Mouse (Mus musculus) regulatory T cell (primary cell): ENCODE results near the gene Mab21l3.

Experiments used
- in situ Hi-C: fragments of 300-600 bp; cut with MboI, MseI; formaldehyde crosslinking; loops from one replicate; pipeline ENCODE4 v1.15.1; 2025; ENCODE audit warnings: high pct_unique_total_duplicates

The Mab21l3 gene

DNA sequence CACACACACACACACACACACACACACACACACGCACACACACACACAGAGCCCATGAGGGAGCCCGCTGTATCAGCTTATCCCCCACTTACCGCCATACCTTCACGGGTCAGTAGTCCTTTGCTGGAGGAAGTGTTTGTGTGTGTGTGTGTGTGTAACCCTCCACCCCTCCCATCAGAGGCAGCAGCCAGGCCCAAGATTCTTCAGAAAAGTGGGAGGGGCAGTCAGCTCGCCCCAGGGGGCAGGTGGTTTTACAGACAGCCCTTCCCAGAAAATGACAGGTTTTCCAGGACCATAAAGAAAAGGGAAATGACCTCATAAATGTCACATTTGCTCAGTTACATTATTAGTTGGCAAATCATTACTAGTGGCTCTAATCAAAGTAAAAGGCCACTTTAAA is at the start of gene Mab21l3:
Mab21l3 (minus strand) TSS at position 144 of the 400 bp plus-strand sequence.
- in situ Hi-C loops = no loop called here

DNA sequence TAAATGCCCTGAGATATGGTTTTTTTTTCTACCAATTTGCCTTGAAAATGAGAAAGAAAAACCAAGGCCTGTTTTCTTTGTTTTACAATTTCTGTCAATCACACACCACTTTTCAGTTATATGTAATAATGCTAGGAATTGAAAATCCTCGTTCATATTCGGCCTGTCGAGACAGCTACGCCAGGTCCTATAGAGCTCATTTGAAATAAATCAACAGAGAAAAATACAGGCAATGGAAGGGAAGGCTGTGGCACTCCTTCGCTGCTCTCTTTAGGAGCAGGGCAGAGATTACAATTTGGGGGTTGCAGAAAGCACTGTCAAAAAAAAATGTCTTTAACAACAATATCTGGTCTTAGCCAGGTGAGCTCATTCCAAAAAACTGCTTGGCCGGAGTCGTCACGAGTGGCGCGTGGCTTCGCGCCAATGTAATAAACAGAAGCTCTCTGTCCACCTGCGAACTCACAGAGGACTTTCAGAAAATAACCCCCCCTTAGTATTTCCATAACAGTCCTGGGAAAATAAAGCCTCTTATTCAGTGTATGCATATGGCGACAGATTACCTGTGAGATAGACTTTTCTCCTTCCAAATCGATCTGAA is 48.7 kb upstream of the Mab21l3 start:
- in situ Hi-C loops = loop anchor here (5.0 kb wide), 1 partner anchor 165 kb away; no protein-coding TSS in a partner anchor

DNA sequence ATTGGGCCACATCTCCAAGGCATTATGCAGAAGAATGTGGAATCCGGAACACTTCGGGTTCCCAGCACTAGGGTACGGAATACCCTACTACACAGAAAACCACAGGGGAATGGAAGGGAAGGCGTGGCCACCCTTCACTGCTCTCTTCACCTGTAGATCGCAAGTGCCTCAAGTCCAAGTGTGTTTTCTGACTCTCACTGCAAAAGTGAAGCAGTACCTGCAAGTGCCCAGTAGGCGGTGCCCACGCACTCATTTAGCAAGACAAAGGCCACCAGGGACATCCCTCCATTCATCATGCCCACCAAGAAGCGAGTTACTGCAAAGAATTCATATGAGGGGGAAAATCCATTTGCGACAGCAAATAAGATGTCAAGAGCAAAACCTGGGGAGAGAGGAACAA is 48.1 kb upstream of the Mab21l3 start:
- in situ Hi-C loops = loop anchor here (5.0 kb wide), 1 partner anchor 165 kb away; no protein-coding TSS in a partner anchor

DNA sequence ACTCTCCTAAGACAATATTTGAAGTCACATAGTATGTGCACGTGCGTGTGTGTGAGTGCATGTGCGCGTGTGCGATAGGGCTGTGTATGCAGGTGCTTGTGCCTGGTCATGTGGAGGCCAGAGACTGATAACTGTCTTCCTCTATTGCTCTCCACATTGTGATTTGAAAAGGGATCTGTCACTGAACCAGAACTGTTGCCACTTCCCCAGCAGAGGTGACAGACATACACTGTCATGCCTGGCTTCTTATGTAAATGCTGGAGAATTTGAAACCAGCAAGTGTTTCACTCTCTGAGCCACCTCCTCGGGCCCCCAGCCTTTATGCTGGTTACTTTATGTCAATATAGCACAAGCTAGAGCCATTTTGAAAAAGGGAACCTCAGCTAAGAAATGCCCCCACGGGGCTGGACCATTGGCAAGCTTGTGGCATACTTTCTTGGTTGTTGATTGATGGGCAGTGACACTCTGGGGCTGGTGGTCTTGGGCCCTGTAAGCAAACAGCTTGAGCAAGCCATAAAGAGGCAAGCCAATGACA is 46.7 kb upstream of the Mab21l3 start:
- in situ Hi-C loops = loop anchor here (5.0 kb wide), 1 partner anchor 167 kb away; no protein-coding TSS in a partner anchor

DNA sequence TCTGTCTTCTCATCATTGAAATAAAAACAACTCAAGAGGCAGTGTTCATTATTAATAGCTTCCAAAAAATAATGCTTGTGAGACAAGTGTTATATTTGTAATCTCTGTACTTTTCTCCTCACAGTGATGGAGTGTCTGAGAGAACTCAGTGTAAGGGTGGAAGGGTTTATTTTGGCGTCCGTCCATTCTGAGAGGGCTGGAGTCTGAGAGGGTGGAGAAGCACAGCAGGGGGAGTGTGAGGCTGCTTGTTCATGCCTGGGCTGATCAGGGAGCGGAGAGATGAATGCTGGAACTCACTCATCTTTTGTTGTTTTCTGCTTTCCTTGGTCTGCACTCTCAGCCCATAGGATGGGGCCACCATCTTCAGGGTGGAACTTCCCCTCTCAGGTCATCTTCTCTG is 36.8 kb upstream of the Mab21l3 start:
- in situ Hi-C loops = no loop called here

DNA sequence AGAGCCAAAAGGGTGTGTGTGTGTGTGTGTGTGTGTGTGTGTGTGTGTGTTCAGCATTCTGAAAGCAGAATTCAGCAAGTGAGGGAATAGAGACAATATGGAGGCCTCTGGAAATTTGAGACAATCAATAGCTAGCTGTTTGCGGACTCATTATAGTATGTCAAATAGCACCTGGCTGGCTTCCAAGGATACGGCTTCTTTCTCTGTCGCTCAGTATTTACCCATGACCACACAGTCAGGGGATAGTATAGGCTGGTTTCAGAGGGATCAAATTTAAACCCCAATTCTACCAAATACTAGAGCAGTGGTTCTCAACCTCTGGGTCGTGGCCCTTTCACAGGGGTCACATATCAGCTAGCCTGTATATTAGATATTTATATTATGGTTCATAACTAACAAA is 36.3 kb upstream of the Mab21l3 start:
- in situ Hi-C loops = no loop called here

DNA sequence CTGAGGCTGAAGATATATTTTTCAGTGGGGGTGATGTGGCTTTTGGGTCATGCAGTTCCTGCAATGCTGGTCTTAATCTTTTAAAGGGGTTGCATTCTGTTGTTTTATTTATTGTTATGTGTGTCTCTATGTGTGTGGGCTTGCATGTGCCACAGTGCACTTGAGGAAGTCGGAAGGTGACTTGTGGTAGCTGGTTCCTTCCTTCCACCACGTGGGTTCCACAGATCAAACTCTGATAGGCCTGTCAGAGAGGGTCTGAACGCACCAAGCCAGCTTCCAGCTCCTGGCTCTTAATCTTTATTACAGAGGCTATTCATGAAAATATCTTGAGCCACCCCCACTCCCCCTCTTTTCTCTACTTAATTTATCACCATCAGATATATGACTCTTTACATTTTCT is 35.1 kb upstream of the Mab21l3 start:
- in situ Hi-C loops = no loop called here

DNA sequence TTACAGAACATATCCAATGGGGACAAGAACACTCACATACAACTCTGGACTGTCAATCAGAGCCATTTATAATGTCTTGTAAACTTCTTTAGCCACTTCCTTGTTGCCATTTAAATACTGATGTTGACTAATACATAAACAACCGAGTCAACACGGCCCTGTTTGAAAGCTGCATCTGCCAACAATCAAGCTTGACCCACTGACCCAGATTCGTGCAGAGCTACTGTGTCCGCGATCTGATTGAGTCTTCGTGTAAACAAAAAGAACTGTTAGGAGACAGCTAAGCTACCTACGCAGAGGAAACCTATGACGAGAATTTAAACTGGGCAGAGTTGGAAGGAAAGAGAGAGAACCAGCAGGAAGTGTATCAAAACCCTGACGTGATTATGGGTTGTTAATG is 33.0 kb upstream of the Mab21l3 start:
- in situ Hi-C loops = no loop called here

DNA sequence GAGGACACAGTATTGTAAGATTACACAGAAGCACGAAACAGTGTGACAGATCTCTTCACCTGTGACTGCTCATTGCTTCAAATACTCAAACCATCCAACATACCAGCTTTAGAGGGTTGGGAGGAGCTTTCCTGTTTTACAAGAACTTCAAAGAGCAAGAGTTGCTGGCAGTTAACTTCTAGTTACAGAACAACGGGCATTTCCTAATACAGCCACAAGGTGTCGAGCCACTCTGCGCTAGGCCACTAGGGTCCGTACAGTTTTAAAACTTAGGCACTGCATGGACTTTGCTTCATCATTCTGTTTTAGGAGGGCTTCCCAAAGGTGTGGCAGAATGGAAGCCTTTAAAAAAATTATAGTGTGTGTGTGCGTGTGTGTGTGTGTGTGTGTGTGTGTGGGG is 32.1 kb upstream of the Mab21l3 start:
- in situ Hi-C loops = no loop called here

DNA sequence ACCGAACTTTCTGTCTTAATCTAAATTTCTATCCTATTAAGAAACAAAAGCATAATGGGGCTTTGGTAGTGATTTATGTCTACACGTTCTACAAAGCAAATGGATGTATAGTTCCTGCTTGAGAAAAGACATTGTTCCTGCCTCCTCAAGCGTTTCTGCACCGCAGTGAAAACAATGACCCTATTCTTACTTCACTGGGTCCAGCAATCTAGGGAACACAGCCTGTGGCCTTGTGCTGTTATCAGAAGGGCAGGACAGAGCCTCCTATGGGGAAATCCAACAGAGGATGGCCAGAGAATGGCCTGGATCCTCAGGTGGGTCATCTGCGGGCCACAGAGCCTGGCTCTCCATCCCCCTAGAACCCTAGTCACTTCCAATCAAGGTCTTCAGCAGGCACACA is 29.4 kb upstream of the Mab21l3 start:
- in situ Hi-C loops = no loop called here

DNA sequence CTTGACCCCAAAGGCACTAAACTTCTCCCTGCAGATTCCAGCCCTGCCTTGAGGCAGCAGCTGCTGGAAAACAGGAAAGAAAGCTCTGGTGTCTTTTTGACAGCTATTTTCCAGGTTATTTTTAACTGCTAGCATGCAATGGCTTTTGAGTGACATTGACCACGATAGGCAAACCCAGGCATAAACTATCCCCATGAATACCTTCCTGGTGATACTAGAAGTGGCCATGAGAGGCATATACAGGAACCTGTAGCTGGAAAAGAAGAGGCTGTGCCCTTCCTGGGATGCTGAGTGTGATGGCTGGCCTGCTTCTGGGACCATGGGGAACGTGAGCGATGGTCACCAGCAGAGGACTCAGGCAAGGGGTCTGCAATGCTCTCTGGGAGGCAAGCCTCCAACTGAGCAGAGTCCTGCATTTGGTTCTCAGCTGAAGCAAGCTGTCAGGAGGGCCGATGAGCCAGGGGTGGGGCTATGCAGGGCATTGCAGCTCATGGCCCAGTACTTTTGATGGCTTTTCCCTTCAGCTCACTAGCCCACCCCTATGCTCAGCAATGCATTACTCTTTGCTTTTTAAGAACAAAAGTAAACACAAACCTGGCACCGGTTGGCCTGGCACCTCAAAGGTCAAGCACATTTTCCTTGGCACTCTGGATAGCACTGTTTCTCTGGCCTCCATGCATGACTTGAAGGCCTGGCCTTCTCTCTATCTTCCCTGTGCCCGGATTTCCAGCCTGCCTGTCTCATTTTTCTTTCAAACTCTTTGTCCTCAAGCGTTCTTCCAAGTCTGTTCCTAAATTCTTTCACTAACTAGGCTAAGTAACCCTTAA is 27.9 kb upstream of the Mab21l3 start:
- in situ Hi-C loops = no loop called here

DNA sequence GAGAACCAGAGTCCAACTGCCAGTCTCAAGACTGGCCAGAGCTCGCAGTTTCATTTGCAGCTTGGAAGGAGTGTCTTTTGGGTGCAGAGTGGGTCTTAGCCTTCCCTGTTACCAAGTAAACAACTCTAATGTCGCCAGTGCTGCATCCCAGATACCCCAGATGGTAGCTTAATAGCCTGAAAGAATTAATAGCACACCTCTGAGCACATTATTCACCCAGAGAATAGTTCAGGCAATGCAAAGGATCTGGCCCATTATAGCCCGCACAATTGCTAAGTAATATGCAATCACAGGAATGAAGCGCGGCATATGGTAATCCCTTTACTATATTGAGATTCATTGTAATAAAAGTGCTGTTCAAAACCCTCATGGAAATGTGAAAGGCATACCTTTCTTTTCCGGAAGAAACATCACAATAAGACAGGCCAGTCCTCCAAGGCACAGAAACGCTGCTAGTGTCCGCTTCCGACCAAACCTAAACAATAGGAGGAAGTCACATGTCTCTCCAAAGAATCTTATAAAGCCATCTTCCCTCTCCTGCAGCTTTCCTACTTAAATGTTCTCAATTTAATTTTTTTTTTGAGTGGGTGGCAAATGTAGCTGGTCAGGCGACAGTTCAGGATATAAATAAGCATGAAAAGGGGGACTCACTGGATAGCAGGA is 26.6 kb upstream of the Mab21l3 start:
- in situ Hi-C loops = no loop called here

DNA sequence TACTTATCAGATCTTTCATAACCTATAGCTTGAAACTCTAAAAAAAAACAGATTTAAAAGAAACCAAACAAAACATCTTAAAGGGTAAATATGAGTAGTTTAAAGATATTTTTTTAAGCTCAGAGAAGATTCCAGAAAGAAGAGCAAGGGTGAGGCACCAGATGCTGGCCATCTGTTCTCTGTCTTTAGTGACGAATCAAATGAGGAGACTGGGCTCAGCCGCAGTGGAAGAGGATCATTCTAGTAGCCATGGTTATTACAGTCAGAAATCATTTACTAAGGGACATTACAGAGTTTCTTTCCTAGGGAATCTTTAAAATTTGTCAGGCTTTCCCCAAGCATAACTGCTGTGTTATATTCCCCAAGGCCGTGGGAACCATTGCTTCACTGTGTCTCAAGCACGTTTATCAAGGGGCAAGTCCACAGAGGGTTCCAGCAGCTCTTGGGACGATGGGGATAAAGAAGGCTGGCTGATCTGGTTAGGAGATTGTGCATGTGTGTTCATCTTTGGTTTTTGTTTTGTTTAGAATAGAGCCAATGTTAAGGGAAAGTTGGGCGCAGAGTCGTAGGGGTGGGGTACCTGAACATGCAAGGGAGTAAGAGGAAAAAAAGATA is 24.4 kb upstream of the Mab21l3 start:
- in situ Hi-C loops = no loop called here

DNA sequence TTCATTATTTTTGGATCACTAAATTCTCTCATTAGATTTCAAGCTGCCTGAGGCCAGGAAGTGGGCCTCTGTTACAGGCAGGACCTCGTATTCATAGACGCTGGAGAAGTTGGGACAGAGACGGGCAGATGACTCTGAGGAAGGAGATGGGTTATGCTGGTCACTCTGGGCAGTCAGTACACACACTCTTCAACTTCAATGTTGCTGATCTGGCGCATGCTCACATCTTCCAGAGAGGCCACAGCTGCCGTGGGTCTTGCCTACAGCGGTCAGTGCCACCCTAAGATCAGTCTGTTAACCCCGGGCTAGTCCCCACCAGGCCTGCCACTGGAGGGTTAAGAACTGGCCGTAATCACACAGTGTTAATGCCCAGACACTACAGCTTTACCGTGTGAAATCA is 23.2 kb upstream of the Mab21l3 start:
- in situ Hi-C loops = no loop called here

DNA sequence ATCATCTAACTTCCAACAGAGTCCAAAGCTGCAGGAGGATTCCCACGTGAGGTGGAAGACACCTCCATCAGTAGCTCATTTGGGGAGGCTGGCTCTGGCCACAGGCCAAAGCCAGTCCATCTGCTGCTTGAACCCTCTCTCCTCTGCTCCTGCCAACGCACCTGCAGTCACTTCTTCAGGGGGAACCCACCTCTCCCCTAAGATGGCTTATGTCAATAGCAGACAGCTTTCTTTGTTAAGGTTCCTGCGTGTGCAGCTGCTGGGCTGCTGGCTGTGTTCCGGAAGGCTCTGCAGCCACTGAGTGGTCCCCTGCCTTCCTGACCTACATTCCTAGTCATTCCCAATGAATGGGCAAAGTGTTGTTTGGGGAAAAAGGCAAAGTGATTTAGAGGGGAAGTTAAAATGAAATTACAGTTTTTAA is 18.3 kb upstream of the Mab21l3 start:
- in situ Hi-C loops = no loop called here

DNA sequence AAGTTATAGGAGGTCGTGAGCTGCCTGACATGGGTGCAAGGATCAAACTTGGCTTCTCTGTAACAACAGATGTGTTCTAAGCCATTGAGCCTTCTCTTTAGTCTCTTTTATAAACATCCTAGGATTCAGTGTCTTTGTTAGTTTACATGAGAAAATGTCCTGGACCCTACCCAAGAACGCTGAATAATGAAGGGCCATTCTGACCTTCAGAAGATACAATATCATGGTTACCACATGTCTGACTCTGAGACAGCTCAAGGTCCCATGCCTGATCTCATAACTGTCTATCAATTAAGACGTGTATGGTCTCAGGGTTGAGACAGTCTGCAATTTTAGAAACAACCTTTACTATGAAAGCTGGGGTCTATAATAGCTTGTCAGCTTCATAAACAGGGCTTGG is 13.1 kb upstream of the Mab21l3 start:
- in situ Hi-C loops = no loop called here

DNA sequence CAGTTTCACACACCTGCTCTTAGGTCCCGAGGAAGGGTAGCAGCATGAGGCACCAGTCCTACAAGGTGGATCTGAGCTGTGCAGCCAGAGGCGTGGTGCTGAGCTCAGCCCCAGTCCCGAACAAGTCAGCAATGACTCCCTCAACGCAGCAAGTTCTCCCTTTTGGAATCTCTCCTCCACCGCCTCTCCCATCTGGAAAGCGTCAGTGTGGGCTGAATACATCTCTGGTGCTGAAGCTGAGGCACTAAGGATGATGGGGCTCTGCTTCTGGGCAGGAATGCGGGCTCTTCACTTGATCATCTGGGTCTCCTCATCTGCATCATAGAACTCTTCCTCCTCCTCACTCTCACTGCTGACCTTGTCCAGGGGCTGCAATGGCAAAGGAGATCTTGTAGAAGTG is 11.4 kb upstream of the Mab21l3 start:
- in situ Hi-C loops = no loop called here

DNA sequence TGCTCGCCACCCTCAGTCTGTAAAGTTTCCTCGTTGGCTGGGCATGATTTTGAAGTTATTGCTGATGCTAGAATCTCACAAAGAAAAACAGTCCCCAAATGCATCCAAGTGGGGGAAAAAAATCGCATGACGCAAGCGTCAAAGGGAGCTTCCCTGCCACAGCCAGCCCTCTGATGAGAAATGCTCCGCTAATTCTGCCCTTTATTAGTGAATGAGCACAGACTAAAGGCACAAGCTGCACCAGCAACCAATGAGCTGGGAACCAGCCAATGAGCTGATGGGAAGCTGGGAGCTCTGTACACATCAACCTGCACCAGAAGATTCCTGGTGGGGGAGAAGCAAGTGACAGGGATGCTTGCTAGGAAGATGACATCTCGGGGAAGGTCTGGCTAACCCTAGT is 11.0 kb upstream of the Mab21l3 start:
- in situ Hi-C loops = no loop called here

DNA sequence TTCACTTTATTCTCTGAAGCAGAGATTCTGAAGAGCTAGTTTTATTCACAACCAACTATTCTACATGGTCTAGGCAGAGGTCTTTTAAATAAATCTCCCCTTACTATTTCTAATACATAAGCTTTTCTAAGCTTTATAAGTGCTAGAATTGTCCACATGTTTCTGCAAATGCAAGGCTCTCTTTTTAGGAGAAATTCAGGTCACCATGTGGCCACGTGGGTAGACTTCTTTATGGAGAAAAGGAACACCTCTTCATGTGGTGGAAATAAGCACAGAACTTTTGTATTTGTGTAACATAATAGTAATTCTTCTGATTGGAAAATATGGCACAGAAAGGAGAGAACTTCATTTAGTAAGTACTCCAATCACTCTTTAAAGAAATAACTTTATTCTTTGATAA is 5.3 kb upstream of the Mab21l3 start:
- in situ Hi-C loops = no loop called here

DNA sequence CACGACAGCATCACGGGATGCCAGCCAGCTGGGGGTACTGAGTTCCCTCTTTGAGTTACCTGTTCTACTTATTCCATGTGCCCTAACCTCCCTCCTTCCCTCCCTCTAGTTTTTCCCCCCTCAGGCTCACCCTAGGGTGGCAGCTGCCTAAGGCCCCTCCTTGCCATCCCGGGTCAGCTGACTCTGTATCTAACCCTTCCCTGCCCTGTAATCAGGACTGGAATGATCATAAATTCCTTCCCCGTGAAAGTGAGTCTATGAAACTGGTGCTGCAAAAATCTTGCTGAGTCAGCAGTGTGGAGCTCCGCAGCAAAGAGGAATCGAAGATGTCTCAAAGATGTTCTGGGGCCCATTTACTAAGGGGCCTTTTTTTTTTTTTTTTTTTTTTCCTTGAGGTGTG is 2.6 kb upstream of the Mab21l3 start:
- in situ Hi-C loops = no loop called here

DNA sequence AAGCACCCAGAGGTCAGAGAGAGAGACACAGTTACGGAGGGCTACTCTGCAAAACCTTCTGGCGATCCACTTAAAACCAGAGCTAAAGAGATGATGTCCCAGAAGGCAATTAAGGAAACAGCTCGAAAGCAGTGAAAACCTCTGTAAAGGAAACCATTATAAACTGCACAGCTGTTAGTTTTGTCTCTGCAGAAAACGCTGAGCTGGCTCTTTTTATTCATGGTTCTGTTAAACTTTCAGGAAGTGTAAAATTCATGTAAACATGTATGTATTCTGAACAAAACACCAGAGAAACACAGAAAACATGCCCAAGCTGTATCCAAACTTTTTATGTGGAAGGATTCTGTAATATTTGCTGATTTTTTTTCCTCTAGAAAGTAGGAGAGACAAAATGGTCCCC is 2.7 kb downstream of the Mab21l3 start:
- in situ Hi-C loops = no loop called here
